9 mouse cellular contexts compared by ENCODE assay signal in the genomic region with DNA sequence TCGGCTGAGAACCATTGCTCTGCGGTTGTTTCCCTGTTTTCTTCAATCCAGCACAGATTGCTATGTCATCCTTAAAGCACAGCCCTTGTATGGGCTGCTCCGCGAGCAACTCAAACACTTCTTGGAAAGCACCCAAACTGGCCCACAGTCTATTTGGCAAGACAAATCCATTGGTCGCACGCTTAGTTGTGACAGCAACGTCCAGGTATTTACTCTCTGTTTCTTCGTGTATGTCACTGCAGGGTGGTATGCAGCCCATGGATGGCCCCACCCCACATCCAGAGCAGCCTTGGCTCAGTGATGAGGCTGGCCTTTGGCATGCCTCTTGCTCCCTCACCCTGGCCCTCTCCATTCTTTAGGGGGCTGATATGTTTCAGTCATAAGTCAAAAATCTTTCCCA. TPM values are rescaled to one million over a fixed set of nuclear protein-coding genes. Genes with fewer than 3 reads are reported as not detected.
DNase-seq lines count a peak whose midpoint lies in the region; ATAC-seq and TF ChIP-seq lines count a peak whose summit lies in the region.
"Had no signal": no experiment of that assay in that cellular context is flagged by ENCODE, and none has a peak within 500 bp of the region (broad histone marks: within the 10 kb centered on the region; RNA-seq: fewer than 3 reads in every experiment).

No protein-coding gene starts in this region.

- H3K27ac ChIP-seq in forebrain, embryonic 13.5 days, result no peak overlapping the region
- no peak overlapping the region for H3K27ac ChIP-seq in forebrain, embryonic 11.5 days (ENCODE audit: low read depth, low read length)
- H3K27ac ChIP-seq in neural tube, embryonic 12.5 days, result no peak overlapping the region
- no peak overlapping the region for H3K27ac ChIP-seq in neural tube, embryonic 15.5 days (replicated peaks)
- H3K27ac ChIP-seq in heart, embryonic 16.5 days (ENCODE audit: low read length), result peak overlapping the region; percentile 56
- H3K27ac ChIP-seq in small intestine, adult 2 months (ENCODE audit: insufficient read depth, low read depth, low read length), result peak overlapping the region; percentile 31; the same call in 1 of the 2 replicates

- WGBS in forebrain, embryonic 13.5 days, result 74% methylated on average over 8 of the region's 8 CpGs
- 87% methylated on average over 8 of the region's 8 CpGs for WGBS in forebrain, embryonic 11.5 days
- 55% methylated on average over 8 of the region's 8 CpGs for WGBS in neural tube, embryonic 12.5 days
- WGBS in neural tube, embryonic 15.5 days, result 35% methylated on average over 8 of the region's 8 CpGs
- WGBS in heart, embryonic 16.5 days, result 24% methylated on average over 8 of the region's 8 CpGs
- 45% methylated on average over 8 of the region's 8 CpGs for WGBS in small intestine, adult 2 months

- H3K4me2 ChIP-seq in forebrain, embryonic 13.5 days, result no peak overlapping the region
- no peak overlapping the region for H3K4me2 ChIP-seq in forebrain, embryonic 11.5 days (ENCODE audit: low read depth, low read length, severe bottlenecking)
- H3K4me2 ChIP-seq in neural tube, embryonic 12.5 days (replicated peaks), result no peak overlapping the region
- H3K4me2 ChIP-seq in neural tube, embryonic 15.5 days, result no peak overlapping the region
- no peak overlapping the region; the same call in 1 of the 2 replicates for H3K4me2 ChIP-seq in heart, embryonic 16.5 days (ENCODE audit: low read depth, low read length)

- peak; percentile 62 for ATAC-seq in forebrain, embryonic 13.5 days
- no peak for ATAC-seq in forebrain, embryonic 11.5 days (replicated peaks; ENCODE audit: low FRiP score)
- ATAC-seq in neural tube, embryonic 12.5 days (ENCODE audit: low FRiP score, low read depth), result peak; percentile 59; the same call in 1 of the 2 replicates
- ATAC-seq in neural tube, embryonic 15.5 days (ENCODE audit: low FRiP score), result no peak
- peak; percentile 75 for ATAC-seq in heart, embryonic 16.5 days (replicated peaks; ENCODE audit: extremely low read depth, insufficient read depth, low FRiP score)

- TF ChIP-seq POLR2A in small intestine, adult 2 months (IDR thresholded peaks at IDR 0.05; ENCODE audit: low read depth, low read length), result no peak

- H3K9me3 ChIP-seq in forebrain, embryonic 13.5 days (replicated peaks), result no peaks in the 10 kb centered on the region
- no peaks in the 10 kb centered on the region for H3K9me3 ChIP-seq in forebrain, embryonic 11.5 days (ENCODE audit: control insufficient read depth, low read length)
- no peaks in the 10 kb centered on the region for H3K9me3 ChIP-seq in neural tube, embryonic 12.5 days
- H3K9me3 ChIP-seq in neural tube, embryonic 15.5 days (replicated peaks), result no peaks in the 10 kb centered on the region
- H3K9me3 ChIP-seq in heart, embryonic 16.5 days (replicated peaks; ENCODE audit: control insufficient read depth, low read length), result peaks cover 6% of the 10 kb centered on the region; the same call in 1 of the 2 replicates

- no peaks in the 10 kb centered on the region for H3K4me1 ChIP-seq in forebrain, embryonic 13.5 days
- H3K4me1 ChIP-seq in forebrain, embryonic 11.5 days (replicated peaks; ENCODE audit: control insufficient read depth, insufficient read depth, low read length), result no peaks in the 10 kb centered on the region
- peaks cover 4% of the 10 kb centered on the region; the same call in 1 of the 2 replicates for H3K4me1 ChIP-seq in neural tube, embryonic 12.5 days
- H3K4me1 ChIP-seq in neural tube, embryonic 15.5 days, result peaks cover 5% of the 10 kb centered on the region; the same call in 1 of the 2 replicates
- peaks cover 11% of the 10 kb centered on the region for H3K4me1 ChIP-seq in heart, embryonic 16.5 days (ENCODE audit: control insufficient read depth, insufficient read depth, low read length)
- H3K4me1 ChIP-seq in small intestine, adult 2 months (ENCODE audit: control insufficient read depth, insufficient read depth, insufficient read length, low read length), result no peaks in the 10 kb centered on the region

- H3K27me3 ChIP-seq in forebrain, embryonic 13.5 days, result no peaks in the 10 kb centered on the region
- H3K27me3 ChIP-seq in forebrain, embryonic 11.5 days (ENCODE audit: control insufficient read depth, insufficient read depth, low read length), result no peaks in the 10 kb centered on the region
- H3K27me3 ChIP-seq in neural tube, embryonic 12.5 days (replicated peaks), result no peaks in the 10 kb centered on the region
- H3K27me3 ChIP-seq in neural tube, embryonic 15.5 days (replicated peaks), result no peaks in the 10 kb centered on the region
- no peaks in the 10 kb centered on the region for H3K27me3 ChIP-seq in heart, embryonic 16.5 days (ENCODE audit: control insufficient read depth, insufficient read depth, low read length)
- H3K27me3 ChIP-seq in small intestine, adult 2 months (ENCODE audit: control insufficient read depth, insufficient read depth, low read length), result no peaks in the 10 kb centered on the region
- H3K27me3 ChIP-seq: CH12.LX had no signal

- H3K36me3 ChIP-seq in forebrain, embryonic 13.5 days (ENCODE audit: poor library complexity, severe bottlenecking), result no peaks in the 10 kb centered on the region
- H3K36me3 ChIP-seq in forebrain, embryonic 11.5 days (ENCODE audit: control insufficient read depth, insufficient read depth, low read length), result no peaks in the 10 kb centered on the region
- H3K36me3 ChIP-seq in neural tube, embryonic 12.5 days, result no peaks in the 10 kb centered on the region
- no peaks in the 10 kb centered on the region for H3K36me3 ChIP-seq in neural tube, embryonic 15.5 days
- H3K36me3 ChIP-seq in heart, embryonic 16.5 days (ENCODE audit: control insufficient read depth, insufficient read depth), result no peaks in the 10 kb centered on the region
- no peaks in the 10 kb centered on the region for H3K36me3 ChIP-seq in small intestine, adult 2 months (ENCODE audit: control insufficient read depth, insufficient read depth, low read length)

- no peak overlapping the region for H3K4me3 ChIP-seq in forebrain, embryonic 13.5 days
- H3K4me3 ChIP-seq in forebrain, embryonic 11.5 days (ENCODE audit: low read depth, low read length), result no peak overlapping the region
- H3K4me3 ChIP-seq in neural tube, embryonic 12.5 days, result no peak overlapping the region
- no peak overlapping the region for H3K4me3 ChIP-seq in neural tube, embryonic 15.5 days (replicated peaks)
- no peak overlapping the region for H3K4me3 ChIP-seq in heart, embryonic 16.5 days (ENCODE audit: low read length)
- H3K4me3 ChIP-seq in small intestine, adult 2 months (ENCODE audit: low read depth, low read length), result no peak overlapping the region

- TF ChIP-seq CTCF in small intestine, adult 2 months (IDR thresholded peaks at IDR 0.05; ENCODE audit: extremely low read depth, insufficient read length, insufficient replicate concordance, low read depth, low read length), result no peak

- no peak for DNase-seq in forebrain, embryonic 11.5 days (ENCODE audit: low spot score)
- DNase-seq in thymus, postnatal 0 days (ENCODE audit: low spot score), result no peak
- DNase-seq in B cell, adult 2 months, result no peak

- no peak overlapping the region for H3K9ac ChIP-seq in forebrain, embryonic 13.5 days
- no peak overlapping the region for H3K9ac ChIP-seq in forebrain, embryonic 11.5 days (ENCODE audit: low read length)
- H3K9ac ChIP-seq in neural tube, embryonic 12.5 days, result no peak overlapping the region
- no peak overlapping the region for H3K9ac ChIP-seq in neural tube, embryonic 15.5 days (replicated peaks)
- H3K9ac ChIP-seq in heart, embryonic 16.5 days (ENCODE audit: low read length), result no peak overlapping the region

RNA-seq across cellular contexts. Expression of a gene that starts 42.5 kb away (rescaled TPM):
- polyA plus RNA-seq in forebrain, embryonic 13.5 days (2015; fragmentation: Nextera tagmentation; extraction: Ambion mirVana), result 89.2 and 103 TPM in 2 replicates
- 181 and 183 TPM in 2 replicates for polyA plus RNA-seq in forebrain, embryonic 11.5 days (2014; fragmentation: Nextera tagmentation; extraction: Ambion mirVana)
- polyA plus RNA-seq in neural tube, embryonic 12.5 days (2016; fragmentation: Nextera tagmentation; extraction: Ambion mirVana), result 83.3 and 88.4 TPM in 2 replicates
- 50.8 and 59.0 TPM in 2 replicates for polyA plus RNA-seq in neural tube, embryonic 15.5 days (2015; fragmentation: Nextera tagmentation; extraction: Ambion mirVana)
- 62.4 and 65.0 TPM in 2 replicates for polyA plus RNA-seq in heart, embryonic 16.5 days (2015; fragmentation: Nextera tagmentation; extraction: Ambion mirVana)
- 4.1 and 6.0 TPM in 2 replicates for polyA plus RNA-seq in small intestine, adult 2 months (2012; rRNA removed)
- 51.1 and 52.8 TPM in 2 replicates for polyA plus RNA-seq in thymus, postnatal 0 days (2015; fragmentation: Nextera tagmentation; extraction: Ambion mirVana)

Comparison
In these comparisons a context has a peak if more than half of its experiments do, and no peak if none do; other contexts are left out.
1. ATAC-seq: peak in forebrain, embryonic 13.5 days (single experiment), neural tube, embryonic 12.5 days (single experiment) and heart, embryonic 16.5 days (single experiment); none in forebrain, embryonic 11.5 days (single experiment) and neural tube, embryonic 15.5 days (single experiment).
2. H3K27ac ChIP-seq: peak in heart, embryonic 16.5 days (single experiment) and small intestine, adult 2 months (single experiment); none in forebrain, embryonic 13.5 days (single experiment), forebrain, embryonic 11.5 days (single experiment), neural tube, embryonic 12.5 days (single experiment) and neural tube, embryonic 15.5 days (single experiment).